Mouse (Mus musculus) liver, embryonic 16.5 days (tissue): ENCODE data around the gene Cdh19. TPM values are rescaled to one million over a fixed set of nuclear protein-coding genes. Genes with fewer than 3 reads are reported as not detected.

Experiments
- ATAC-seq: fragments of 200-750 bp; cut with Nextera tagmentation; 2 replicates; pipeline ENCODE4 v1.8.0; 2017; ENCODE audit warnings: low read depth, mild to moderate bottlenecking, moderate number of reproducible peaks, moderate library complexity
- H3K27ac ChIP-seq: fragments of 300-500 bp; sonication (generic); 2 replicates; pipeline ENCODE4 v1.5.1; 2014; ENCODE audit warnings: mild to moderate bottlenecking, low read length
- H3K27me3 ChIP-seq: fragments of 300-500 bp; sonication (generic); 2 replicates; pipeline ENCODE4 v1.6.1; 2014; ENCODE audit warnings: low read depth, low read length, mixed read lengths; ENCODE audit not compliant: control insufficient read depth, insufficient read depth
- H3K36me3 ChIP-seq: fragments of 300-500 bp; sonication (generic); 2 replicates; pipeline ENCODE4 v1.6.1; 2014; ENCODE audit warnings: mild to moderate bottlenecking; ENCODE audit not compliant: control insufficient read depth, insufficient read depth
- H3K4me1 ChIP-seq: fragments of 300-500 bp; sonication (generic); 2 replicates; pipeline ENCODE4 v1.6.1; 2014; ENCODE audit warnings: low read depth, low read length, mixed read lengths; ENCODE audit not compliant: control insufficient read depth
- H3K4me2 ChIP-seq: fragments of 300-500 bp; sonication (generic); 2 replicates; pipeline ENCODE4 v1.6.1; 2014; ENCODE audit warnings: low read depth, low read length, mixed read lengths
- H3K4me3 ChIP-seq: fragments of 300-500 bp; sonication (generic); 2 replicates; pipeline ENCODE4 v1.5.1; 2014; ENCODE audit warnings: low read depth, mild to moderate bottlenecking, low read length
- H3K9ac ChIP-seq: fragments of 300-500 bp; sonication (generic); 2 replicates; pipeline ENCODE4 v1.6.1; 2014; ENCODE audit warnings: low read depth, low read length
- H3K9me3 ChIP-seq: fragments of 300-500 bp; sonication (generic); replicated peaks from 2 replicates; pipeline ENCODE4 v1.6.1; 2016; ENCODE audit warnings: low read length; ENCODE audit not compliant: control insufficient read depth
- WGBS: fragments of 180-500 bp; shearing (Covaris S2); extraction: QIAGEN DNeasy Blood & Tissue Kit; methylation state at CpG from one replicate; pipeline ENCODE4 v1.1.7; 2014; ENCODE audit not compliant: insufficient replicate concordance; 5-methylcytosine and 5-hydroxymethylcytosine counted together
- polyA plus RNA-seq: library from polyadenylated mRNA; unstranded; fragments of >200 nt; fragmentation: Nextera tagmentation; extraction: Ambion mirVana; gene quantifications from 2 replicates; pipeline ENCODE4 v1.2.1, GENCODE M21; 2015

Cdh19 gene
- polyA plus RNA-seq = not detected in 2 replicates

DNA sequence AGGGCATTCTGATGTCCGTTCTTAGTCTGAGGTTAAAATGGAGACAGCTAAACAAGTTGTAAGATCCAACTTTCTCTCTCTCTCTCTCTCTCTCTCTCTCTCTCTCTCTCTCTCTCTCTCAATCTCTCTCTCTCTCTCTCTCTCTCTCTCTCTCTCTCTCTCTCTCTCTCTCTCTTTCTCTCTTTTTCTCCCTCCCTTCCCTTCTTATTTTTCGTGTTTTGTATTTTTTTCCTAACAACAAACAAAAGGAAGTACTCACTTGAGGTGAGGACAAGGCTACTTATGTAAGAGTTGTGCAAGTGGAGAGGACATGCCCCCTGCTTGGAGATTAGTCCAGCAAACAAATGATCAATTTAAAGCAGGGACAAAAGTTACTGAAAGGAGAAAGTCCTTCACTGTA, at the start of gene Cdh19:
Cdh19 (minus strand) TSS at position 101 of the 400 bp plus-strand sequence.
- Histone ChIP-seq H3K27ac (no peak within 1 kb of the TSS), H3K4me3 (no peak within 1 kb of the TSS), H3K36me3 (no peaks in the 10 kb centered on the region), H3K9ac (no peak within 1 kb of the TSS), H3K9me3 (no peaks in the 10 kb centered on the region), H3K4me2 (no peak within 1 kb of the TSS), H3K4me1 (no peaks in the 10 kb centered on the region), H3K27me3 (no peaks in the 10 kb centered on the region)
- 36% methylated on average over 2 of the region's 2 CpGs for WGBS
- ATAC-seq = no peak

DNA sequence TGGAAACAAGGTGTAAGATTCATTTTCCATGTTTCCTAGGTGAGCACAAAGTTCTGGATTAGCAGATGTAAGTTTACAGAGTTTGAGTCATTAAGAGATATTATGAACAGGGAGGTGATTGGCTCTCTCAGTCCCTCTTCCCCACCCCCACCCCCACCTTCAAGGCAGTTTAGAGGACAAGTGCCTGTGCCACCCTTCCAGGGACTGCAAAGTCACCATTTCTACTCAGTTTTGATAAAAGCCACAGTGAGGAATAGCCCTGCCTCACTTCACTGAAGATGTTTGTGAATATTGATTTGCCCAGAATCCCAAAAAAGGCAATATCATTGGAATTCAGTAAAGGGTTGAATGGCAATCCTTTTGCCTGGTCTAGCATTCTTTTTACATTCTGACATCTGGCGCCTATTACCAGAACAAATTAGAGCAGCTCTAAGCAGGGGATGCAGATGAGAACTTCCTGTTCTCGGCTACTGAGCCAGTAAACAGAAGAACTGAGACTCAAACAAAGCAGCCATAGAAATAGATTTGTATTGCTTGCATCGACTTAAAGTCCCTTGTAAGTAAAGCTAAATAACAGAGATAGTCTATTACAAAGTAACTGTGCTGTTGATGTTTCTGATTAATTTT, 43.2 kb upstream of the Cdh19 start:
- Histone ChIP-seq H3K4me1 (no peaks in the 10 kb centered on the region), H3K36me3 (no peaks in the 10 kb centered on the region), H3K9me3 (no peaks in the 10 kb centered on the region), H3K27ac (no peak overlapping the region), H3K4me3 (no peak overlapping the region), H3K27me3 (no peaks in the 10 kb centered on the region), H3K4me2 (no peak overlapping the region), H3K9ac (no peak overlapping the region)
- ATAC-seq = no peak
- WGBS = 41% methylated on average over 3 of the region's 3 CpGs

DNA sequence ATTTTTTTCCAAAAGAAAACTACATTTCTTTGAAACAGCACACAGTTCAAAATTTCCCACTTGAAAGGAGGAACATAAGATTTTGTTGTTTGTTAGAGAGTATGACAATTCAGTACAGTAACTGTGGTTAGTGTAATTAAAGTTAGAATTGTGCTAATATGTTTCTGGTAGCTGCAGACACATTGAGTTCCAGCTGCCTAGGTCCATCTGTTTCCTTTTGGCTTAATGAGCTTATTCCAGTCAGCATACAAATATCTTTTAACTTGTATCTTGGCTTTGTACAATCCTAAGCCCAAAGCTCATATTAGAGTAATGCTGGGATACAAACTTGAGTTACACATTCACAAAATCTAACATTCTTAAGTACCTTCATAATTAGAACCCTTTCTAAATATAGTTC, 40.3 kb upstream of the Cdh19 start:
- Histone ChIP-seq H3K36me3 (no peaks in the 10 kb centered on the region), H3K9me3 (no peaks in the 10 kb centered on the region), H3K4me3 (no peak overlapping the region), H3K4me2 (no peak overlapping the region), H3K27me3 (no peaks in the 10 kb centered on the region), H3K27ac (no peak overlapping the region), H3K9ac (no peak overlapping the region), H3K4me1 (no peaks in the 10 kb centered on the region)
- ATAC-seq = no peak

DNA sequence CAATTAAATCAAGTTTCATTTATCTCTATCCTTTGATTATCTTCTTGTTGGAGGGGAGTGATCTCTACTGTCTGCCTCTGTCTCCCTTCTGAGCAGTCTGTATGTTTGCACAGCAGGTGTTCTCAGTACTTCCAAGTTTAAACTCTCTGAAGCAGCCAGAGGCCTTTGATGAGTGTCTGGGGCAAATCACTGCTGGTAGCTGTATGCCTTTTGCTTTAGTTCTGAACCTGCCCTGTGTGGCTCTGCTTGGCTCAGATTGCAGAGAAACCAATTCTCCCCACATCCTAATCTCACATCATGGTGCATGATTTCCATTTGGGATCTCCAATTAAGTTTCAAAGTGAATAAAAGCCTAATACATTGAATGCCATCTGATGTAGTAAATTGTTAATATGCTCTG, 12.4 kb upstream of the Cdh19 start:
- Histone ChIP-seq H3K27ac (no peak overlapping the region), H3K4me2 (no peak overlapping the region), H3K9ac (no peak overlapping the region), H3K27me3 (no peaks in the 10 kb centered on the region), H3K4me3 (no peak overlapping the region), H3K9me3 (no peaks in the 10 kb centered on the region), H3K36me3 (no peaks in the 10 kb centered on the region), H3K4me1 (no peaks in the 10 kb centered on the region)
- no peak for ATAC-seq

DNA sequence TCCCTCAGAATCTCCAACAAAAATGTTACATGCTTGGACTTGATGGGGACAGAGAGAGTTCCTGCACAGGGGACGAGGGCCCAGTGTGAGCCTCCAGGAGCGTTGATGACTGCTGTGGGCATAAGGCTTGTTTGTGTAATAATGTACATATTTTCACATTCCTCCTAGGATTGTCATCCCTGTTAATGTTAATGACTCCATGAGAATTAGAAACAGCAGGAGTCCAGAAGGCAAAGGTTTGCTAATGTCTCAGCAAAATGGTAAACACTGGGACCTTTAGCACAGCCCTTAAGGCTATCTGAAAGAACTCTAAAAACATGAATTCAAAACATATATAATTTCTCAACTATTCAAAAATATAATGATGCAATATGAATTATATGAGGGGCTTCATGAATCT, 8.2 kb downstream of the Cdh19 start:
- no peak overlapping the region for H3K9ac ChIP-seq
- H3K4me2 ChIP-seq = no peak overlapping the region
- H3K4me1 ChIP-seq = no peaks in the 10 kb centered on the region
- 64% methylated on average over 2 of the region's 2 CpGs for WGBS
- no peak overlapping the region for H3K4me3 ChIP-seq
- H3K9me3 ChIP-seq = no peaks in the 10 kb centered on the region
- no peak for ATAC-seq
- no peaks in the 10 kb centered on the region for H3K27me3 ChIP-seq
- no peak overlapping the region for H3K27ac ChIP-seq
- H3K36me3 ChIP-seq = no peaks in the 10 kb centered on the region

DNA sequence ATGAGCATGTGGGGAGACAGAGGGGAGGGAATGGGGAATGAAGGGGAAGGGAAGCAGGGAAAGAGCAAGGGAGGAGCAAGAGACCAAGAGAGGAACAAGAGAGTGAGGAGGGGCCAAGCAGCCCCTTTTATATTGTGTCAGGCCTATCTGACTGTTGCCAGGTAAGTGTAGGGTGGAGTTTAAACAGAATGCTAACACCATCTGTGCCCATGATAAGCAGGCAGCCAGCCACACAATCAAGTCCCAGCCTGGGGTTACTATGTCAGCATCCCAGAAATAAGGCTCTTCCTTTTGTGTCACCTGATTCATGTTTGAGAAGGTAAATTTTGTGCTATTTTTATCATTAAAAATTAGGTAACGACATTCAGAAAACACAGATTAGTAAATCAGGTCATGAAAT, 67.6 kb downstream of the Cdh19 start:
- no peak overlapping the region for H3K4me3 ChIP-seq
- no peak overlapping the region for H3K4me2 ChIP-seq
- H3K9me3 ChIP-seq = no peaks in the 10 kb centered on the region
- ATAC-seq = no peak
- H3K27me3 ChIP-seq = no peaks in the 10 kb centered on the region
- H3K4me1 ChIP-seq = no peaks in the 10 kb centered on the region
- WGBS = 53% methylated on average over 1 of the region's 1 CpGs
- H3K9ac ChIP-seq = no peak overlapping the region
- no peak overlapping the region for H3K27ac ChIP-seq
- H3K36me3 ChIP-seq = no peaks in the 10 kb centered on the region

DNA sequence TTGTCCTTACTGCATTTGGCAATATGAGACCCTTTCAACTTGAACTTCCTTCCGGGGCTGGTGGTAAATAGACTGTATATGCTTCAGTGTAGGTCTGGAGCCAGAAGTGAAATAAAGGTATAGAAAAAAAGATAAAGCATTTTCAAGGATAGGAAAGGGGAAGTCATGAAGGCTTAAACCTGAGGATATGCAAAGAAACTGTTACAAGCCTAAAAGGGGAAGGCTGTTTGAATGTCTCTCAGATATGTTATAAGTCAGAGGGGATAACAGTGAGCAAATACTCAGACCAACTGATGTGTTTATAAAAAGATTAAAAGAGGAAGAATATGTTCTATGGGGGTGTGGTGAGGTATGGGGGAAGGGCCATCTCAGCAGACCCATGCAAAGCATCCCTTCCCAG, 68.2 kb downstream of the Cdh19 start:
- WGBS = 43% methylated on average over 1 of the region's 1 CpGs
- no peaks in the 10 kb centered on the region for H3K9me3 ChIP-seq
- no peaks in the 10 kb centered on the region for H3K4me1 ChIP-seq
- no peaks in the 10 kb centered on the region for H3K27me3 ChIP-seq
- H3K36me3 ChIP-seq = no peaks in the 10 kb centered on the region
- H3K4me2 ChIP-seq = no peak overlapping the region
- no peak overlapping the region for H3K9ac ChIP-seq
- no peak overlapping the region for H3K4me3 ChIP-seq
- no peak for ATAC-seq
- H3K27ac ChIP-seq = no peak overlapping the region

DNA sequence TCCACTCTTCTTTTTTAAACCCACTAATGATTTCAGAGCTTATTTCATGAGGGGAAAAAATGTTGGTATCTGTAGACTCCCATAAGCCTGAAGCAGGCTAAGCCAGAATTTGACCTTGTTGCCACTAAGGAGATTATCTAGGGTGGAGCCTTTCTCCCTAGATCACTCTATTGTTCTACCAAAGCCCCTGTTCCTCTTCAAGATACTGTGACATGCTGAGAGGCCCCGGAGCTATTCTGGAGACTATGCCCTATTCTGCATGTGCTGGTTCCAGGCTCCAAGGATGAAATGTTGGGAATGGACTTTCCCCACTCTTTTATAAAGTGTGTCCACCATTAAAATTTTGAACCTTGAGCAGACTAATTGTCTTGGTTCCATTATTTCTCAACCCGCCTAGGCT, 73.1 kb downstream of the Cdh19 start:
- Histone ChIP-seq H3K36me3 (no peaks in the 10 kb centered on the region), H3K9ac (no peak overlapping the region), H3K27me3 (no peaks in the 10 kb centered on the region), H3K4me2 (no peak overlapping the region), H3K27ac (no peak overlapping the region), H3K4me3 (no peak overlapping the region), H3K4me1 (no peaks in the 10 kb centered on the region), H3K9me3 (no peaks in the 10 kb centered on the region)
- 53% methylated on average over 2 of the region's 2 CpGs for WGBS
- ATAC-seq = no peak
